Mouse (Mus musculus) Patski (cell line): Measurements from ENCODE around the gene Galnt14. TPM values are rescaled to one million over a fixed set of nuclear protein-coding genes. Genes with fewer than 3 reads are reported as not detected.

Experiments used
- ATAC-seq: fragments of 100-300 bp; one replicate; pipeline ENCODE4 v1.8.0; 2021
- CTCF ChIA-PET: fragments of 350-600 bp; sonication (Branson Sonifier 250); formaldehyde crosslinking; loops from one replicate; lab custom pipeline; 2022; ENCODE audit warnings: inconsistent platforms; lab: Charles Lee
- POLR2A ChIA-PET: fragments of 350-600 bp; sonication (Branson Sonifier 250); formaldehyde crosslinking; loops from one replicate; lab custom pipeline; 2022; ENCODE audit warnings: antibody characterized with exemption, inconsistent platforms; lab: Charles Lee
- DNase-seq: peaks from one replicate; pipeline ENCODE4 v3.0.0-alpha.2; 2011; ENCODE audit warnings: low read depth, low spot score
- H3K27me3 ChIP-seq: fragments of 371-371 bp; one replicate; pipeline ENCODE4 v1.5.1; 2021
- CTCF ChIP-seq: fragments of 100-300 bp; IDR thresholded peaks from one replicate; pipeline ENCODE4 v1.5.1; 2021
- in situ Hi-C: fragments of 300-500 bp; cut with MboI; formaldehyde crosslinking; loops from 3 replicates; pipeline ENCODE4 v1.11.1; 2018; ENCODE audit warnings: low pct_unique_long_range_greater_than_20kb, mixed read lengths
- polyA plus RNA-seq: library from polyadenylated mRNA; unstranded; gene quantifications from one replicate; pipeline ENCODE4 v1.2.3, GENCODE M21; 2021

Gene Galnt14
- polyA plus RNA-seq, 1 experiment from 2014 or later = 18.7 TPM

GRCm38 (mm10) chr17:73634896-73635295, 75.4 kb downstream of the Galnt14 start:
- ATAC-seq (no peak), DNase-seq (no peak)
- POLR2A ChIA-PET = no interaction called here
- no peaks in the 10 kb centered on the region for H3K27me3 ChIP-seq
- in situ Hi-C loops = no loop called here
- TF ChIP-seq CTCF = no peak
- CTCF ChIA-PET = interaction anchor here (1.1 kb wide), 1 partner anchor 74 kb away, joined by 3 read pairs; no protein-coding TSS in a partner anchor

DNA sequence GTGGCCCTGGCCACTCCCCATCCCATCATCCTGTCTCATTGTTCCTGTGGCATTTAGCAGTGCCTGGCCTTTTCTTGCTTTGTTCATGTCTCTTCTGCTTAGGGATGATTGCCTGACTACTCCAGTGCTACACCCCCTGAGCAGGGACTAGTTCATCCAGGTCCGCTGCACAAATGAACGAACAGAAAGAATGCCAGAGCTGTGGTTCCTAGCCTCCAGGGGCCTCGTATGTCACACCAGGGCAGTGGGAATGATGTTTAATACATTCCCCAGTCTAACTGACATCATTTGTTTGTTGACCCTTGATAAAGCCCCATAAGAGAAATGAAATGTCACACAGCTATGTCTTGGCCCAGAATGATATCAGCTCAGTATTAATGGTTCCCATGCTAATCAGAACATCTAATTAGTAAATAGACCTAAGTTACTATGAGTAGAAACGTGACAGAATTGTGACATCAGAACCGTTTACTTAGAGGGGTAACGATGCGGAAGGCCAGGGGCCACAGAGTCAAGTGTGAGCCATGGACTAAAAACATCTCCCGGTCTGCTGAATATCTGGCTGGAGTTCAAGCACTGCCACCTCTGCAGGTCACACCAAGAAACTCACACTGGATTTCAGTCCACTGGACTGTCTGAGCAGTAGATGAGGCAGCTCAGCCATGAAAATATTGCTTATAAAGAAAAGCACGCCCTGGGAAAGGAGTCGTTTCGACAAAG, 76.1 kb downstream of the Galnt14 start:
- TF ChIP-seq CTCF = no peak
- in situ Hi-C loops = no loop called here
- H3K27me3 ChIP-seq = no peaks in the 10 kb centered on the region
- DNase-seq (peak; percentile 49), ATAC-seq (peak; percentile 88)
- POLR2A ChIA-PET = no interaction called here
- CTCF ChIA-PET = interaction anchor here (1.1 kb wide), 1 partner anchor 74 kb away, joined by 3 read pairs; no protein-coding TSS in a partner anchor

- no peak for DNase-seq
- ATAC-seq = no peak
Measured at GRCm38 (mm10) chr17:73628263-73628914, 81.9 kb downstream of the Galnt14 start.

DNA sequence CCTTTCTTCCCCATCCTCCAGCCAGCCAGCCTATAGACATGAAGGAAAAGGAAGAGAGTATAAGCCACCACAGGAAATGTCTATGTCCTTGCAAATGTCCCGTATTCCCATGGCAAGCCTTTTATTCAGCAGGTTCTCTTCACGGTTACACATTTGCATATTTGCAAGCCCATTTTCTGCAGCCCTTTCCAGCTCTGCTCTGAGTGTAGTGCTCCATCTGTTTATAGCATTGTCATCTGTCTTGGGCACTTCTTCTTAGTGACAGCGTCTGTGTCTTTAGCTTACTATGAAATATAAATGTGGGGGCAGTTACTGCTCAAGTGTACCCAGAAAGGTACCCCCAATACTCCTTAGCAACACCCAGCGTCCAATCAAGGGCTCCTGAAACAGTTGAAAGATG, 83.3 kb downstream of the Galnt14 start:
- ChIA-PET CTCF (no interaction called here), POLR2A (no interaction called here)
- in situ Hi-C loops = no loop called here
- ATAC-seq = no peak
- H3K27me3 ChIP-seq = no peaks in the 10 kb centered on the region
- no peak for DNase-seq
- TF ChIP-seq CTCF = no peak

More at GRCm38 (mm10) chr17:73628263-73628914, 81.9 kb downstream of the Galnt14 start:
- no peak for TF ChIP-seq CTCF
- ChIA-PET CTCF (interaction anchor here (0.9 kb wide), 1 partner anchor 18 kb away, joined by 4 read pairs; no protein-coding TSS in a partner anchor), POLR2A (interaction anchor here (0.8 kb wide), 1 partner anchor 121 kb away, joined by 5 read pairs; no protein-coding TSS in a partner anchor)
- H3K27me3 ChIP-seq = no peaks in the 10 kb centered on the region
- in situ Hi-C loops = no loop called here

DNA sequence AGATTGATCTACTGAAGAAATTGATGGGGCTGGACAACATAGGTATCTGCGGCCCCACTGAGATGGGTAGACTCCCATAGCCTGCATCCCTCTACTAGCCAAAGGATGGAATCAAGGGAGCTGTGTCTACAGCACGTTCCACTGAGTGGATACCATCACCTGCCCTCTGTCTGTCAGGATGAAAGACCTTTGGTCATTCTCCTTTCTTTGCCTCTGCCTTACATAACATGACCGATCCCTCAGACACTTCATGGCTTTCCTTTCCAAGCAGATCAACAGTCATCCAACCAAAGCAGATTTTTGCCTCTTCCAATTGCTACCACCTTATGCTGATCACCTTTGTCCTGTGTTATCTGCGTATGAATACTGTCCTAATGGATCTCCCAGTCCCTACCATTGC, 90.2 kb downstream of the Galnt14 start:
- CTCF ChIA-PET = no interaction called here
- DNase-seq = no peak
- no peak for TF ChIP-seq CTCF

DNA sequence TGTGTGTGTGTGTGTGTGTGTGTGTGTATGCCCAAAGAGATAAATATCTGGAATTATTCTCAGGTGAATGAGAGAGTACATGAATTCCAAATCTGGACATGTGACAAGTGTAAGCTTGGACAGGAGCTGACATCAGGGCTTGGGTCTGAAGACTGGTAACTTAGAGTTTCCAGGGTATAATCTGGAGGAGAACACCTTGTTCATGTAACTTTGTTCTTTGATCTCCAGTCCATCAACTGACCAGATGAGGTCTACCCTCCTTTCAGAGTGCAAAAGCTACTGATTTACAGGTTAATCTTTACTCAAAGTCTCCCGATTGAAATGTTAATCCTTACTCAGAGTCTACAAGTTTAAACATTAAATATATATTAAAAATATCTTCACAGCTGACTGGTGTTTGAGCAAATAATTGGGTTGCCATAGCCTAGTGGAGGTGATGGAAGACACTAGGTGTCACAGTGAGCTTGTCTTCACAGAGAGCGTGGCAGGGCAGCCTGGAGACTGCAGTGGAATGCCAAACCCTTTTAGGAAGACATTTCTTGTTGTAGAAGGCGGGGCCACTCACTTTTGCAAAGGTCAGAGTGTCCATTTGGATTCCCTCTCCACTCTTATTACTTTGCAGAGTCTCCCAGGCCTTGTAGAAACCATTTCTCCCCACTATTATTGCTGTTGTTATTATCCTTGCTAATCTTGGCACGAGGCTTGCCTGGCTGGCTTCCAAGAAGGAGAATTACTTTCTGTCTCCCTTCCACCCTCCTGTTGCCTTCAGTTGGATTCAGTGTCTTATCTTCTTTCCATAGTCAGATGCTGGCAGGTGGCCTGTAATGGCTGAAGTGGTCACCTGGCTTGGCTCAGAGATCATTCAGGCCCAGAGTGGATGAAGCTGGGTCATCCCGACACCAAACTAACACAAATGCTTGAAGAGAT, 107.4 kb downstream of the Galnt14 start:
- ChIA-PET CTCF (interaction anchor here (0.9 to 1.0 kb wide), 2 partner anchors 28 to 104 kb away, joined by 3 read pairs; no protein-coding TSS in a partner anchor), POLR2A (no interaction called here)
- TF ChIP-seq CTCF = no peak
- no peak for ATAC-seq
- H3K27me3 ChIP-seq = no peaks in the 10 kb centered on the region
- DNase-seq = no peak
- in situ Hi-C loops = no loop called here

More for the DNA sequence above, 90.2 kb downstream of the Galnt14 start:
- H3K27me3 ChIP-seq = no peaks in the 10 kb centered on the region
- in situ Hi-C loops = no loop called here
- POLR2A ChIA-PET = no interaction called here
- ATAC-seq = no peak

DNA sequence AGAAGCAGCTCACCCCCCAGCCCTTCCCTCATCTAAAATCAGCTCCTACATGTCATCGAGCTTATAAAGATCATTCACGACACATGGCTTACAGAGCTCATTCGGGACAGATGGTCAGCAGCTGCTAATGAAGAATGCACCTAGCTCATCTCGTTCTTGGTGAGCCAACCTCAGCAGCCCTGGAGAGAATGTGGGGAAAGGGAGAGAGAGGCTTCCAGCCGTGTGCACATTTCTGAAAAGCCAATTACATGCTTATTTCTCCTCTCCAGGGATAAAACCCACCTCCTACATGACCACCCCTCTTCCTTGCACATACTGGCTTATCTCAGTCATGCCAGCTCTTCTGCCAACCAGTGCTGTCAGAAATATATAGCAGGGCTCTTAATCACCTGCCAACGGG, 110.3 kb downstream of the Galnt14 start:
- DNase-seq (no peak), ATAC-seq (no peak)
- in situ Hi-C loops = no loop called here
- ChIA-PET POLR2A (no interaction called here), CTCF (interaction anchor here (1.0 kb wide), 1 partner anchor 18 kb away, joined by 5 read pairs; no protein-coding TSS in a partner anchor)
- no peaks in the 10 kb centered on the region for H3K27me3 ChIP-seq
- TF ChIP-seq CTCF = no peak

DNA sequence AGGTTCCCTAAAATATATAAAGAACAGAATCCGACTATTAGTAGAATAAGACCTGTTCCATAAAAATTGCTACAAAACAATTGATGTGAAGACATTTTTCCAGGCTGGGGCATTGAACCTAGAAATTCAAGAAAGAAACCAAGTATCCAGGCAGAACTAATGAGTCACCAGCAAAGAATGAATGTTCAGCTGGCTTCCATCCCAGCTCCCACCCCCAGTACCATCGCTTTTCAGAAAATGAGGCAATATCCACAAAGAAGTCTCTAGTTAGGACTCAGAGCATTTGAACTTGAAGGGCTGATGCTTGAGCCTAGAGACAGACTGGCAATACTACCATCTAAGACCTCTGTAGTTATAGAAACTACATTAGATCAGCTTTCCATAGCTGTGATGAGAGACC, 118.2 kb downstream of the Galnt14 start:
- no peak for TF ChIP-seq CTCF
- ATAC-seq (no peak), DNase-seq (no peak)
- in situ Hi-C loops = no loop called here
- POLR2A ChIA-PET = no interaction called here
- H3K27me3 ChIP-seq = no peaks in the 10 kb centered on the region
- CTCF ChIA-PET = interaction anchor here (1.0 kb wide), 1 partner anchor 23 kb away, joined by 3 read pairs; no protein-coding TSS in a partner anchor

GRCm38 (mm10) chr17:73587573-73587972, 122.7 kb downstream of the Galnt14 start:
- CTCF ChIA-PET = no interaction called here
- in situ Hi-C loops = no loop called here
- ATAC-seq = no peak
- no peak for DNase-seq
- H3K27me3 ChIP-seq = no peaks in the 10 kb centered on the region
- no peak for TF ChIP-seq CTCF
- POLR2A ChIA-PET = no interaction called here

DNA sequence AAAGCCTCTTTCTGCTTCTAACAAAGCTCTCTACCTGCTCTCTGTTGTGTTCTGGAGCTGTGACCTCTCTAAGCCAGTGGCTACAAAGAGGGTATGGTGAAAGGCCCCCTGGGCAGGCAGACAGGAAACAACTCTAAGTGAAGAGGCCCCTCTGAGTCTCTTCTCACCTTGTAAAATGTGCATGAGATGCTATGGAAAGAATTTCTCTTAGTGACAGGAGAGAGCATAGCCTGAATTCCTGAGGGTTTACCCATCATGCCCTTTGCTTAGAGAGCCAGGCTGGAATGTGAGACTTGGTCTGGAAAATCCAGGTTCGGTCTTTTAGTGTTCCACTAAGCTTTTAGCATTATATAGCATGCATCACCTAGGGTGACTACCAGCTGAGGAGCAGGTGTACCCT, 136.1 kb downstream of the Galnt14 start:
- CTCF ChIA-PET = interaction anchor here (0.7 to 1.4 kb wide), 2 partner anchors 120 to 168 kb away, joined by 3 read pairs; no protein-coding TSS in a partner anchor
- H3K27me3 ChIP-seq = no peaks in the 10 kb centered on the region
- DNase-seq (peak; percentile 12), ATAC-seq (peak; percentile 87)
- no peak for TF ChIP-seq CTCF
- POLR2A ChIA-PET = interaction anchor here (1.0 to 1.3 kb wide), 2 partner anchors 9 to 16 kb away, joined by 3 to 5 read pairs; no protein-coding TSS in a partner anchor
- in situ Hi-C loops = loop anchor here (5.0 kb wide), 1 partner anchor 133 kb away; no protein-coding TSS in a partner anchor
